Mouse (Mus musculus): ENCODE measurements at regions not wholly inside any gene's neighbourhood (a gene's known extent, or its start where the extent isn't known, plus 50 kb on each side); places are given as distances from the start of the nearest gene placed in this dataset.

- Histone ChIP-seq H3K4me1 (peaks cover 40% of the 10 kb centered on the region), H3K36me3 (no peaks in the 10 kb centered on the region), H3K9me3 (no peaks in the 10 kb centered on the region), H3K27me3 (ENCODE audit: insufficient read depth, poor library complexity, severe bottlenecking) (no peaks in the 10 kb centered on the region), H3K27ac (peak overlapping the region; percentile 62), H3K4me3 (peak overlapping the region; percentile 29; the same call in 1 of the 2 replicates)
- DNase-seq (ENCODE audit: low spot score): no peak
- WGBS: 34% methylated on average over 17 of the region's 17 CpGs
These were observed 69.1 kb upstream of the Foxo1 start for GRCm38 (mm10) chr3:52198751-52199738.

DNA sequence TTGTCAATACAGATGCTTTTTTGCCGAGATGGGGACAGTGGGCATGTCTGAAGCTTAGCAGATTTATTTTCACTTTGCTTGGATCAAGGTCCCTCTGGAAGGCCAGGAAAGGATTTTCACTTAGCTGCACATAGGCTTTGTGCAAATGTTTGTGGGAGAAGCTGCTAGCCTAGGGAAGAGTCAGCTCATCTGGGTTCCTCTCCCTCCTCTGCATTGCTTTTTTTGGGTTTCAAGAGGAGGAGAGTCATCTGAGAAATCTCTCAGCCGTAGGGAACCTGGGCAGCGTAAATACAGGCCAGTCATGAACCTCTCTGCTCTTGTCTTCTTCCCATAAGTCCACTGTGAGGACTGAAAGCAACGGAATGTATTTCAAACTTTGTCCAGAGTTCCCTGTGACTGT lies 68.0 kb upstream of the Foxo1 start:
- Histone ChIP-seq H3K27me3 (ENCODE audit: insufficient read depth, poor library complexity, severe bottlenecking) (no peaks in the 10 kb centered on the region), H3K9me3 (0 out of 2 replicates have a peak, but pooled peaks cover 4% of the 10 kb centered on the region), H3K27ac (no peak overlapping the region), H3K4me3 (no peak overlapping the region), H3K36me3 (no peaks in the 10 kb centered on the region), H3K4me1 (peaks cover 31% of the 10 kb centered on the region)
- DNase-seq (ENCODE audit: low spot score): peak; percentile 31
- 57% methylated on average over 4 of the region's 4 CpGs for WGBS

- WGBS: 14% methylated on average over 24 of the region's 24 CpGs
- Histone ChIP-seq H3K27ac (peak overlapping the region; percentile 70), H3K4me1 (peaks cover 11% of the 10 kb centered on the region), H3K27me3 (ENCODE audit: insufficient read depth, poor library complexity, severe bottlenecking) (no peaks in the 10 kb centered on the region), H3K9me3 (no peaks in the 10 kb centered on the region), H3K4me3 (peak overlapping the region; percentile 52), H3K36me3 (no peaks in the 10 kb centered on the region)
- no peak for DNase-seq (ENCODE audit: low spot score)
These were observed 57.4 kb upstream of the Foxo1 start for GRCm38 (mm10) chr3:52210556-52211302.

GRCm38 (mm10) chr3:52211303-52211695 lies 56.8 kb upstream of the Foxo1 start:
- no peaks in the 10 kb centered on the region for H3K9me3 ChIP-seq
- H3K27ac ChIP-seq: peak overlapping the region; percentile 70; the same call in 1 of the 2 replicates
- H3K36me3 ChIP-seq: no peaks in the 10 kb centered on the region
- peaks cover 11% of the 10 kb centered on the region for H3K4me1 ChIP-seq
- H3K4me3 ChIP-seq: peak overlapping the region; percentile 52
- DNase-seq (ENCODE audit: low spot score): no peak
- 16% methylated on average over 6 of the region's 6 CpGs for WGBS
- no peaks in the 10 kb centered on the region for H3K27me3 ChIP-seq (ENCODE audit: insufficient read depth, poor library complexity, severe bottlenecking)

DNA sequence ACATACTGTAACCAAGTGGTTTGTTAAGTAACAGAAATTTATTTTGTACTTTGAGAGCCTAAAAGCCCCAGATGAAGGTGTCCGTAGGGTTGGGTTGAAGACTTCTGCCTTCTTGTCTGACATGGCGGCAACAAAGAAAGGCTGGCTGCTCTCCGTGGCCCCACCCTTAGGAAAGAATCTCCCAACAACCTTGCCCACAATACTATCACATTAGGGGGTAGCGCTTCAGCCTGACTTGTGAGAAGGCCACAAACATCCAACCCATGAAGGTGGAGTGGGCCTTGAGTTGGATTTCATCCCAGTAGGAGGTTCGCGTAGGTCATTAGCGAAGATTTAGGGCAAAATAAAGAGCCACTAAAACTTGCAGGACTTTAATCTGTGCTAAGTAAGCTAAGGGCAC lies 54.0 kb upstream of the Foxo1 start:
- no peak for DNase-seq (ENCODE audit: low spot score)
- no peak overlapping the region for H3K27ac ChIP-seq
- peaks cover 11% of the 10 kb centered on the region for H3K4me1 ChIP-seq
- H3K27me3 ChIP-seq (ENCODE audit: insufficient read depth, poor library complexity, severe bottlenecking): no peaks in the 10 kb centered on the region
- no peak overlapping the region for H3K4me3 ChIP-seq
- no peaks in the 10 kb centered on the region for H3K36me3 ChIP-seq
- 93% methylated on average over 7 of the region's 7 CpGs for WGBS
- no peaks in the 10 kb centered on the region for H3K9me3 ChIP-seq

- 81% methylated on average over 9 of the region's 9 CpGs for WGBS
- Histone ChIP-seq H3K4me3 (no peak overlapping the region), H3K9me3 (no peaks in the 10 kb centered on the region), H3K4me1 (peaks cover 11% of the 10 kb centered on the region), H3K36me3 (no peaks in the 10 kb centered on the region), H3K27ac (no peak overlapping the region), H3K27me3 (ENCODE audit: insufficient read depth, poor library complexity, severe bottlenecking) (no peaks in the 10 kb centered on the region)
- no peak for DNase-seq (ENCODE audit: low spot score)
These were observed 53.1 kb upstream of the Foxo1 start for GRCm38 (mm10) chr3:52215083-52215482.

Measured in heart, embryonic 10.5 days (tissue).